Mouse (Mus musculus): ENCODE results near the gene Serinc5.
A peak's percentile ranks its signal among the peaks of the same experiment; 100 is the strongest.
"Not testable (repeated sequence)": the region's sequence is repeated elsewhere in the genome, so short reads cannot be mapped to it uniquely, and the experiment has no call there.

Gene Serinc5

DNA sequence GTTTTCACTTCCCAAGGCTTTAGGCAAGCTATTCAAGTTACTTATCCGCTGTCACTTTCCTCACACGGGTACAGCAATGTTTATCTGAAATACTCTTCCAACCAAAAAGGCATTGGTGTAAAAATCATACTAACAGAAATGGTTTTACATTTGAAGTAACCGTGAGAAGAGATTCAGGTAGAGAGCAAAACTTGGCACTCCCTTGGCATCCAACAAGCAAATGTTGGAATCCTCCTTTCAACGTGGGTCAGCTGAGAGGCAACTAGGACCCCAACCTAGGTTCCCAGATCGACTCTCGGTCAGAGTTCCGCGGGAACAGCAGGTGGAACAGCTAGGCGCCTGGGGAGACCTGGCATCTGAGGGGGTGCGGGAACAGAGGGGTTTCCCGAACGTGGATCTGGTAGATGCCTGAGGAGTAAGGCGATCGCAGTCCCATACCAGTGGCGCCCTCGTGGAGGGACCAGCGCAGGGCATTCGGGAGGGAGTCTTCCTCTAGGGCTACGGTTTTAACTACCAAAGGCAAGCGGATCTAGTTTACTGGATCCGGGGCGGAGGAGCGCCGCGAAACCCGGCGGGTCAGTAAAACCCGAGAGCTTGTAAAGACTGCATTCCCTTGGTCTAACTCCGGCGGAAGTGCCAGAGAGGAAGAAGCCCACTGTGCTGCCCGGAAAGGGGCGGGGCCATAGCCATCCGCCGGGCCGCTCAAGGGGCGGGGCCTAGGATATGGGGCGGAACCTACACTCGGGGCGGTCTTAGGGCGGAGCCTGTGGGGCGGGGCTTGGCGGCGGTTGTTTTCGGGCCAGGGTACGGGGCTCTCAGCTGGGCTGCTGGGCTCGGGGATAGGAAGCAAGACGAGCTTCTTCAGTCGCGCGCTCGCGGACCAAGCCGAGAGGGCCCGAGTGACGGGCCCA, at the start of gene Serinc5:
Gene Serinc5 (plus strand): TSS at position 781 of the 911 bp plus-strand sequence.
- peak; percentile 94 to 97 for DNase-seq

DNA sequence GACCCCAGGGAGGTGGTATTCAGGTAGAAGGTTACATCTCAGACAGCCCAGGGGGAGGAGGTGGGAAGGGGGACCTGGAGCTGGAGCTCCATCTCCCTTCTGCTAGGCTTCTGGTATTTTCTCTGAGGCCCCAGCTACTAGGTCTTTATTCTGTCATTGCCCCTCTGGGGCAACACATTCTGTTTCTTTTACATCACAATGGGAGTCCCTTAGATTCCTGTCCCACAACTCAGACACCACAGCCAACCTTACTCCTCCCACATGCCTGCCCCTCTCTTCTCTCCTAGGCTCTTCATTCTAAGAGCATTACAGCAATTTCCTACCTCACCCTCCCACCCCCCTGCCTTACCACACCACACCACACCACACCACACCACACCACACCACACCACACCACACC, 34.8 kb upstream of the Serinc5 start, which contains the start of gene Spz1:
Gene Spz1 (minus strand): TSS at position 101 of the 400 bp plus-strand sequence.
- no peak for DNase-seq

DNA sequence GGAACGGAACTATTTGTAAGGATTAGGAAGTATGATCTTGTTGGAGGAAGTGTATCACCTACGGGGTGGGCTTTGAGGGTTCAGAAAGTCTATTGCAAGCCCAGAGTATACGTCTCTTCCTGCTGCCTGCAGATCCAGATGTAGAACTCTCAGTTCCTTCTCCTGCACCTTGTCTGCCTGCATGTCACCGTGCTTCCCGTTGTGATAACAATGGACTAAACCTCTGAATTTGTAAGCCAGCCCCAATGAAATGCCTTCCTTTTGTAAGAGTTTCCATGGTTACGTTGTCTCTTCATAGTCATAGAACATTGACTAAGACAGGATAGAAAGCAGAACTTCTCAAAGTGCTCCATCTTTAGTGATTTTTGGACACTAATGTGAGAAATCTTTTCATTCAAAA, 34.2 kb upstream of the Serinc5 start:
- no peak for DNase-seq

DNA sequence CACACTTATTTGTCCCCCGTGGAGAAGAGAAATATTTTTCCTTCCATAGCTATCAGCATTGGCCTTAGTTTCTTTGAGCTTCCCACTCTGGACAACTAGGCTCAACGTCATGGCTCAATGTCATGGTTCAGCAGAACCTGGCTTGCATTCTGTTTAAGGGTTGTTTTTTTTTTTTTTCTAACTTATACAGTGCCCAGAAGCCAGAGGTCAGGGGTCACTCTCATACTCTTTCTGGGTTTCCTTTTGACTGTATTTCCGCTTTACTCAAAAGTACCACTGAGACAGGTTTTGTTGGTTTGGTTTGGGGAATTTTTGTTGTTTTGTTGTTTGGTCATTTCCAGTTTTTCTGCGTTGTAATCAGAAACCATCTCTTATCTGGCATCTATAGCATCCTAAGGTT, 32.7 kb upstream of the Serinc5 start:
- DNase-seq: no peak

DNA sequence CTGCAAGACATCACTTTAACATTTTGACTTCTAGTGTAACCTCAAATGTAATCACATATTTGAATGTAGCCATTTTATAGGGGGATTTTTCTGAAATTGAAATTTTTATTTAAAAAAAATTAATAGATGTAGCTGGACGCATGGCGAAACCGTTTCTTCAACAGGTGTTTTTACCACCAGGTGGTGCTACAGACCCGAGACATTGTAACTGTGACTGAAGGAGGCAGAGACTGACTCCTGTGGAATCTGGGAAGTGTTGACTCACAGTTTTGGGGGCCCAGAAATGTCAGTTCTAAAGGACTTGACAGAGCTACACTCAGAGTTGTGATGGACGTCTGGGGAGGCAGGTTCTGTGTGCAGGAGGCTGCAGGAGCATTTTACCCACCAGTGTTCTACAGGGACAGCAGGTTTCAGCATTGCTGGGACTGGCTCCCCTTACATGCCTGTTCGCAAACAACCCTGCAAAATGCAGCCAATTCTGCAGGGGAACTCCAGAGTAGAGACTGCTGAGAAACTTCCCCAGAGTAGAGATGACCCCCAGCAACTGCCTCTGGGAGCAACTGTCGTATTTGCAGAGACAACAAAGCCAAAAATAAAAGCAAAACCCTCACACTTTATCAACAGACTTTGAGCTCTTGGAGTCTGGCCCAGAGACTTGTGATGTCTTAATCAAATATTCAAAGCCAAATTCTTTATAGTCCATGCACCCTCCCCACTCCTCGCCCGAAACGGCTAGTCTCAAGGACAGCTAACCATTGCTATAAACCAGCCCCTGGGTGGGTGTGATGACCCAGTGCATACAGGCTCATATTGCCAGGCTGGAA, 30.5 kb upstream of the Serinc5 start:
- peak; percentile 41 to 69 for DNase-seq

DNA sequence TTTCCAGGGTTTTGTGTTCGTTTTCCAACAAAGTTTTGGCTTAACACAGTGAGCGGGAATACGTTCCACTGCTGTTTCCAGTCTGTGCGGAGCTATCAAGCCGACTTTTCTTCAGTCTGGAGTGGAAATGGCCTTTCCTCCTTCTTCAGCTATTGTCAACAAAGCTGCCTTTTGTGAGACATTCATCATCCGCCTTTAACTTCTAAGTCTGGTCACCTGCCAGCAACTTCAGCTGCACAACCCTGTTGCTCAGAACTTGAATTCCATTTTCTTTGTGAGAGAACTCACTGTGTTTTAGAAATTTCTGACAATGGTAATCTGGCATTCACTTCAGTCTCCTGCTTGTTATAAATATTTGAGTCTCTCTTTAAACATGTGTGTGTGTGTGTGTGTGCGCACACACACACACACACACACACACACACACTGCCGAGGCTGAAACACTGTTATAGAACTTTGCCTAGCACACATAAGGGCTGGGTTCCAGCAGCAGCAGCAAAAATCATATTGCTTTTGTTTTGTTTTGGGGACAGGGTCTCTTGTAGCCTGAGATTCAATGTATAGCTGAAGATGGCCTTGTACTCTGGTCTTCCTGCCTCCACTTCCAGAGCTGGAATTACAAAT, 26.7 kb upstream of the Serinc5 start:
- no peak for DNase-seq

DNA sequence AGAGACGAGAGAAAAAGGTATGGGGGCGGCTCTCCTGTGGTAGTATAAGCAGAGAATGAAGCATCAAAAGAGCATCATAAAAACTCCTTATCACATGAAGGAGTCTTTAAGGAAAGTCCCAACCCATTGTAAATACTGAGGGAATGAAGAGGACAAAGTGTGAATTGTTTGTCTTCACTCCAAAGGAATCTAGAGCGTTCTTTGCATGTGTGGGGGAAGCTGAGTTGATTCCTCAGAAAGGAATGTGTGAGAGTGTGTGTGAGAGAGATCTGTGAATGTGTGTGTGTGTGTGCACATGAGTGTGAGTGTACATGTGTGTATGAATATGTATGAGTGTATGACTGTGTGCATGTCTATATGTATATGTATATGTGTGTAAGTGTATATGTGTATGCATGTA, 22.2 kb upstream of the Serinc5 start:
- no peak for DNase-seq

DNA sequence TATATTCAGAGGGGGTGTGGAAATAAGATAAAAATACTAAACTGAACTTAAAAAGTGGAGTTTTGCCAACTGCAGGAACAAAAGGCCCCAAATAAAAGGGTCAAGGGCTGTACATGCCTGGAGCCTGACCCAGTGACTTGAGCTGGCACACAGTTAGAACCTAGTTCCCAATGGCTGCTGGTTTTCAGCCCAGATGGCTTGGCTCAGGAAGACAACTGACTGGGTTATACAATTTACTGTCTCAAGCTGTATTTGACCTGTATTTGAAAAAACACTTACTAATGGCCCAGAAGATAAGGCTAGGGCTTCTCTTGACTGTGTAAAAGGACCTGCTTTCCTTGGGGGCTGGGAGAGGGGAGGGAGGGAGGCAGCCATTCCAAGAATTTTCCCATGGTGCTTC, 21.6 kb upstream of the Serinc5 start:
- no peak for DNase-seq

DNA sequence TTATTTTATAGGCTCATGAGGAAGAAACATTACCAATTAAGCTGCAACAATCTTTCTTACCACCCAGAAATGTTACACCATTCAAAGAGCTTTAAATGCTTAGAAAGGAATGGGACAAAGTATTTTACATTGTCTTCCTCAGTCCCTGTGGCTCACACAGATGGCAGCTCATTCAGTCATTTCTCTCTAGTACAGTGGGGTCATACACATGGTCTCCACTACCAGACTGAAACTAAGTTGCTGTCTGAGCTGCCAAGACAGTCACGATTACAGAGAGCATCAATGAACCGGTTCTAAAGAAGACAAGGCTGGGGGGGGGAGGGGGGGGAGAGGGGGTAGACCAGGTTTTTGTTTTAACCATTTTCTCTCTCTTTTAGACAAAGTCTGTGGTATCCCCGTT, 19.7 kb upstream of the Serinc5 start:
- no peak for DNase-seq

DNA sequence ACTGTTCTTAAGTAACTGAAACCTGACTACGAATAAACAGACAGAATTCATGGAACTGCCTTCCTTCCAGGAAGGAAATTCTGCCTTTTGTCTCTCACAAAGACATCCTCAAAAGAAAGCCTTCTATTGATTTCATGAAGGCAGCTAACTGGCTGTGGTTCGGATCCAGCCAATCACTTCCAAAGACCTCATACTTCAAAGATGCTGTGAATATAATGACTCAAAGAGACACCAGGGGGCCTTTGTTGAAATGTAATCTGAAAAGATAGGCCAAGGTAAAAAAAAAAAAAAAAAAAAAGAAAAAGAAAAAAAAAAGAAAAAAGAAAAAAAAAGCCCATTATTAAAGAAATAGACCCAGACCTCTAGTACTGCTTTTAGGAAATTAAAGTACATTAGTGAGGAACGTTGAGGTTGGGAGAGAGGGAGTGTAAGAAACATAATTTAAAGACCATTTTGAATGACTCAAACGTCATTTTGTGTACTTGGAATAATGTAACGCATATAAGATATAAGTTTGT, 18.6 kb upstream of the Serinc5 start:
- DNase-seq: no peak

DNA sequence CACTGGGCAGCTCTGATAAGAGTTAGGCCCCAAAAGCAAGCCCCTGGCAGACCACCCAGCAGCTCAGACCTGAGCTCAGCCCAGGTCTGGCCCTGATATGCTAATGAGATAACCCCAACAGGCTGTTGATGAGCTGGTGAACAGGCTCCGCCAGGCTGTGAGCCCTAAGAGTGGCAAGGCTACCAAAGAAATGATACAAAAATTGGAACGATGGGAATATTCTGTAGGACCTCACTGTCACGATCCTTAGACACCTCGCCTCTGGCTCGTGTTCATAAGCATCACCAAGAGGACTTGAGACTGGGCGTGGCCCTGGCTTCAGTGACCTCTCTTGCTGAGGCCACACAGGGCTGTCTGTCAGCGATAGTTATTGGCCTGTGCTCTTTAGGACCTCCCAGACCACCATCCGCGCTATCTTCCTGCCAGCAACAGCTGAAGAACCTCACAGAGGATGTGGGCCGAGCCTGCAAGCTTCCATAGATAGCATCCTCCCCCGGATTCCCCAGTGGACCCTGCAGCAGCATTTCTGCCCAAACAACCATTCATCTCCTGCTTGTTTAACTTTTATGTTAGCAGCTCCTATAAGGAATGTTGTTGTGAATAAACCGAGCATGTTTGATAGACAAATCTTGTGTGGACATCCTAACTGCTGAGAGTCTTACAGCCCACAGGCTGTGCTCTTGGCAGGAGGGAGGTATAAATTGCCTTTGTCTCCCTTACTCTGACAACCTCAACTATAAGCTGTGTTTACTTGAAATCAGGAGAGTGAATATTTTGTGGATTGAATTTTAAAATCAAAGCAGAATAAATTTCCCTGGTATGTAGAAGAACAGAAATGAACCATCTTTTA, 17.9 kb upstream of the Serinc5 start:
- DNase-seq: no peak

DNA sequence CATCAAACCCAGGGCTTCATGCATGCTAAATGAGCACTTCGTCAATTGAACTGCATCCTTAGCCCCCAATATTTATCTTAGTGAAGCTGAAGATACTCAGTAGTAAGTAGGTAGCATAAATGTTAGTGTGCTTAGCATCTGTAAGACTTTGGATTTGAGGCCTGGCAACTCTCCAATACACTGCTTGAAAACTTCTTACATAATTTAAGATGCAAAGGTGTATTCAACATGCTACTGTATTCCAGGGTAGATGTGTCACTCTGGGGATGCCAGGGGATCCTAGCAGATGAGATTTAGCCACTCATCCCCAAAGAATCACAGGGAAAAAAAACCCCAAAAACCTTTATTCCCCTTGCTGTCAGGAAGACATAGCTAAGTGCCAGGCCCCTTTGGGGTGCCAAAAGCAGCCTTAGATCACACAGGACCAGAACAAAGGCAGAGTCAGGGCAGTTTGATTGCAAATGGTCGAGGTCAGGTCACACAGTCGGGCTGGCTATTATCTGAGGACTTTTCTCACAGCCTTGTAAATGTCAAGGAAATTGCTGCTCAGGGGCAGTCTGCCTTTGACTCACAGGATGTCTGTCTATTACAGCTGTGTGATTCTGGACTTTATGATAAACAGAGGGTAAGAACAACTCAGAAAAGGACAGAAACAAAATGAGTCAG, 17.0 kb upstream of the Serinc5 start:
- no peak for DNase-seq

DNA sequence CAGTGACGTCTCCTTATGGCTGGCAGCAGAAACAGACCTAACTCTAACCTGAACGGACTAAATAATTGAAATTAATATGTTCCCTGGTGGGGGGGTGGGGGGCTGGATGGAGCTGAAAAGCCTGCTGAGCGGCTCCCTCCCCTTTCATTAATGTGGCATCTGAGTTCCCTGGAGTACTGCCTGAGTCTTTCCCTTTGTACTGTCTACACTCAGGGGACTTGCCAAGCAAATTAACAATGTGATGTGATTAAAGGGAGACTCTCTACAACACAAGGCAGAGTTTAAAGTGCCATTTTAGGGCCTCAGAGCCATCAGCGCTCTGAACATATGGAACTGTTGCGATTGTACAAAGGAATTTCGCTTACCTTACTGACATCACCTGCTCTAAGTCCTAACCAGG, 16.4 kb upstream of the Serinc5 start:
- no peak for DNase-seq

DNA sequence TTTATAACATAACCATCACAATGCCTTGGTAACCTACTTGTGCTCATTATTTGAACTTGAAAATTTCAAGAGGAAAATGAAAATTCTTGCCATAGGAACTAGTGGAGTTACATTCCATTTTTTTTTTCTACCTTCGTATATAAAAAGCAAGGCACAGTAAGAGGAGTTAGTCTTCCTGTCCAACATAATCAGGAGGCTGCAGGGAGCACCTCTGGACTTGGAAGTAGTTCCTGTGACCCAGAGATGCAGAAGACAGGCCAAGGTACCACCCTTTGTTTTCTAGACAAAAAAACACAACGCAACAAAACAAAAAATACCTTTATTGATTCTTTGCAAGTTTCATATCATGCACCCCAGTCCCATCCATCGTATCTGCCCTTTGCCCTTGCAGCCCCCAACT, 16.0 kb upstream of the Serinc5 start:
- DNase-seq: no peak

DNA sequence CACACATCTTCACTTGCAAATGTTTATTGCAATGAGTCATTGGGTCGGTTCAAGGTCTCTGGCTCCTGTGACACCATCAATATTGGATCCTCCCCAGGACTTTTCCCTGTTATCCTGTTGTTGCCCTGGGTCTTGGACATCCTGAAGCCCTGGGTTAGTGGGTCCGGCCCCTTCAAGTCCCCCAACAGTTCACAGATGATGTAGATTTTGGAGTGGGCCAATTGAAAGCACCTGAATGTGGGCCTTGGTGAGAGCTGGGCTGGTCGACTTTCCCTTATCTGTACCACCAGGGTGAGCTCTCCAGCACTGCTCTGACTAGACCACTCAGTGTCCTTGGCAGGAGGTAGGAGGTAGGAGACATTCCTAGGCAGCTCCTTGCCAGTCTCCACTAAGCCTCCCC, 15.5 kb upstream of the Serinc5 start:
- DNase-seq: no peak

DNA sequence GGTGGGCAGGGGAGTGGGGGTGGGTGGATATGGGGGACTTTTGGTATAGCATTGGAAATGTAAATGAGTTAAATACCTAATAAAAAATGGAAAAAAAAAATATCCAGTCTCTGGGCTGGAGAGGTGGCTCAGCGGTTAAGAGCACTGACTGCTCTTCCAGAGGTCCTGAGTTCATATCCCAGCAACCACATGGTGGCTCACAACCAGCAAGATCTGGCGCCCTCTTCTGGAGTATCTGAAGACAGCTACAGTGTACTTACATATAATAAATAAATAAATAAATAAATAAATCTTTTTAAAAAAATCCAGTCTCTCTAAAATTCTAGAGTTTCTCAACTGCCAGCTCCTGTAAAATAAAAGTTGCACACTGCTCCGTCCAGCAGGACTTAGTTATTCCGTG, 5.6 kb upstream of the Serinc5 start:
- not testable (repeated sequence) for DNase-seq

DNA sequence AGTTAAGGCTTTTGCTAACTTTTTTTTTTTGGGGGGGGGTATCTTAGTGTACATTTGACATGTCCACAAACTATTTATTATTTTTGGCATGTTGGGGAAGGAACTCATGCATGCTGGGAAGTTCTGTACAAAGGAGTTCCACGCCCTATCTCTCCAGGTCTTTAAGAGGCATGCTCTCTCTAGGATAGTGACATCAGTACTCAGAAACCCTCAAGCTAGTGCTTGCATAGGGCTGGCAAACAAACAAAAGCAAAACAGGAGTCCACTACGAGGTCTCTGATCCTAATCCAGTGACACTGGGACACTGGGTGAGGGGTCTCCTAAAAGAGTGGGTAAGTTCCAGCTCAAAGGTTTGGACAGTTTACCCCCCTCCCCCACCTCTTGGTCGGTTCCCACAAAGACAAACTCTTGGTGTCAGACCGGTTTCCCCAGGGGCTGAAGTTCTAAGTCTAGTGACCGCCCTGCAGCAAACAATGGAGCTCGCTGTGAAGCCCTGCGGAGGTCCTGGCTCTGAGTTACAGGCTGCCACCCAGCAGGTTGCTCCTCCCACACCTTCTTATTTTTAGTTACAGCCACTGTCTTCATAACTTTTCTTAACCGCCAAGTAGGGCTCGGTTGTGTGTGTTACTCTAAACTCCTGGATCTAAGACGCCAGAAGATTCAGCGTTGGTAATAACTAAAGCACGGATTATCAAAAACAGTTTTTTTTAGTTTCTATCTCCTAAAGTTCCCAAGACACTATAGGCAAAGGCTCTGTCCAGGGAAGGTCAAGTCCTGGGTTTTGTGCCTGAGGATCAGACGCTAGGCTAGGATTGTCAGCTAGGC, 1.2 kb upstream of the Serinc5 start:
- peak; percentile 55 to 60 for DNase-seq

DNA sequence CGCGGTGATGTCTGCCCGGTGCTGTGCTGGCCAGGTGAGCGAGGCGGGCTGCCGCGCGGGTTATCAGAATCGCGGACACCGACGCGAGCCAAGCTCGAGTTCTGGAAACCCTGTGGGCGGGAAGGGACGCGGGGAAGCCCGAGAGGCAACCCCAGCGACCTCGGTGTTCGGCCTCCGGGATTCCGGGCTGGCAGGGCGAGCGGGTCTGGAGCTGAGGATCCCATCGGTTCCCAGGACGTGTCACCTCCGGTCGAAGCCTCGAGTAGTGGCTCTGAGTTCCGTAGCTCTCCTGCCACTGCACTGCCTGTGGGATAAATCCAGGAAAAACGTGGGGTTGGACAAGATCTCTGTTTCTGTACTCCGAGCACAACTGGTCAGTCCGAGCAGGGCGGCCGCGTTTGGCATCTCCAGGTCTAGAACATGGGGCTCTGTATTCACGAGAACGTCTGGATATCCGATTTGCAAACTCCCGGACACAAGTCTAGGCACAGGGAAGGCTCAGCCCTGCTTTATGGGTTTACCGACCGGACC, 428 bp downstream of the Serinc5 start:
- DNase-seq: no peak

DNA sequence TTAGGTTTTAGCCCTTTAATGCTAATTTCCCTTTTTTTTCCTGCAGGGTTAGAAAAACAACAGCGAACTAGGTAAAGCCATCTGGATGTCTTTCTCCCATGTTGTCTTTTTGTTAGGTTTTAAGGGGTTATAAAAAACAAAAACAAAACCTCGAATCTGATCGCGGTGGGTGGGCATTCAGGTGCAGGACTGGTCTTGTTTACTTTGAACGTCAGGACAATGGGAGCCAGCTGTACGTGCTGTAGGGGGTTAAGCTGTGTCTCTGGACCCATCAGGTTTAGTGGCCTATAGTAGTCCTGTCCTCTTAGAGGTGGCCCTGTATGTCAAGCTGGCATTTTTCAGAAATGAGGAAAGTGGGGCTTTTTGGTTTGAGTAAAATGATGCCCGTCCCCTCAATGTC, 1.0 kb downstream of the Serinc5 start:
- no peak for DNase-seq

DNA sequence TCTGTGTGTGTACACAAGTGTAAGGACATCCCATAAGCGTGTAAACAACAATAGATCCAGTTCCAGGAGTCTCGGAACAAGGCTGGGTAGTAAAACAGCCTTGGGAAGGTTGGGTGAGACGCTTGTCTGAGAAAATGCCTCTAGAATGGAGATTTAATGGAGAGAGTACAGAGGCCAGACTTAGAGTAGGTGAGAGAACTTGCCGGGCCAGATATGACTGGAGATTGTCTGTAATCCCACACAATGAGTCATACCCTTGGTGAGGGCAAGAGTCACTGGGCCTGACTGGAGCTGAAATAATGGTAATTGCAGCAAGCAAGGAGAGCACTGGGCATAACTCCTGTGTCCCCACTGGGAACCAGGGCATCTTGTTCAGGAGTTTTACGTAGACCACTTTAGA, 2.2 kb downstream of the Serinc5 start:
- no peak for DNase-seq
